Mouse (Mus musculus) ES-Bruce4 (cell line): ENCODE results near the gene Cisd2. TPM values are rescaled to one million over a fixed set of nuclear protein-coding genes. Genes with fewer than 3 reads are reported as not detected.

Source experiments
- H3K27ac ChIP-seq: 2 replicates; pipeline ENCODE4 v1.5.1; 2012; ENCODE audit warnings: low read length, inconsistent platforms; ENCODE audit not compliant: insufficient read depth
- H3K27me3 ChIP-seq: 2 replicates; pipeline ENCODE4 v1.6.1; 2012; ENCODE audit warnings: mild to moderate bottlenecking, low read length, inconsistent platforms; ENCODE audit not compliant: control insufficient read depth, poor library complexity, insufficient read depth, severe bottlenecking
- H3K36me3 ChIP-seq: 2 replicates; pipeline ENCODE4 v1.6.1; 2012; ENCODE audit warnings: inconsistent platforms, mild to moderate bottlenecking, low read length, moderate library complexity; ENCODE audit not compliant: control insufficient read depth, poor library complexity, insufficient read depth, severe bottlenecking
- H3K4me1 ChIP-seq: one replicate; pipeline ENCODE4 v1.8.1; 2011; ENCODE audit warnings: low read length; ENCODE audit not compliant: control insufficient read depth, insufficient read depth
- H3K4me3 ChIP-seq: 2 replicates; pipeline ENCODE4 v1.5.1; 2011; ENCODE audit warnings: low read depth, mild to moderate bottlenecking, low read length
- H3K9ac ChIP-seq: 2 replicates; pipeline ENCODE4 v1.6.1; 2012; ENCODE audit warnings: low read depth, mild to moderate bottlenecking, inconsistent platforms; ENCODE audit not compliant: poor library complexity, severe bottlenecking
- H3K9me3 ChIP-seq: replicated peaks from 2 replicates; pipeline ENCODE4 v1.6.1; 2012; ENCODE audit warnings: mild to moderate bottlenecking, low read length, inconsistent platforms; ENCODE audit not compliant: control insufficient read depth, poor library complexity, insufficient read depth, severe bottlenecking
- CTCF ChIP-seq: IDR thresholded peaks from one replicate; pipeline ENCODE4 v1.8.1; 2011; ENCODE audit warnings: low read depth, low read length
- EP300 ChIP-seq: IDR thresholded peaks from 2 replicates; pipeline ENCODE4 v1.6.1; 2011; ENCODE audit warnings: low read depth, low read length; ENCODE audit not compliant: insufficient read depth
- POLR2A ChIP-seq: IDR thresholded peaks from one replicate; pipeline ENCODE4 v1.8.1; 2011; ENCODE audit warnings: low read length; ENCODE audit not compliant: insufficient read depth
- polyA plus RNA-seq: library from polyadenylated mRNA; stranded (reverse); fragments of >200 nt; gene quantifications from 2 replicates; pipeline ENCODE4 v1.2.4, GENCODE M21; 2011; ENCODE audit warnings: low read depth; ENCODE audit not compliant: missing spikeins, insufficient read depth, insufficient read length

Cisd2 gene
- polyA plus RNA-seq, 1 experiment: 24.7 TPM

DNA sequence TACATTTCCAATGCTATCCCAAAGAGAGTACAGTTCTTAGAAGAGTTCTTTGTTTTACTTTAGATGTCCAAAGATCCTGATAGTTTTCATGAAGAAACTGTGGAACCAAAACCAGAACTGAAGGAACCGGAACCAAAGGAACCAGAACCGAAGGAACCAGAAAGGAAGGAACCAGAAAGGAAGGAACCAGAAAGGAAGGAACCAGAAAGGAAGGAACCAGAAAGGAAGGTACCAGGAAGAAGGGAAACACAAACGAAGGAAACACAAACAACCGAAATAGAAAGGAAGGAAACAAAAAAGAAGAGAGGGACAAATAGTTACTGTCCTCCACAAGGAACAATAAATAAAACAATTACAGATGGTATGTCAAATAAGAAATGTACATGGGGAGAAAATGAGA lies 66.3 kb downstream of the Cisd2 start:
- Histone ChIP-seq H3K4me3 (no peak overlapping the region), H3K4me1 (no peaks in the 10 kb centered on the region), H3K27me3 (no peaks in the 10 kb centered on the region), H3K36me3 (peaks cover 13% of the 10 kb centered on the region), H3K9ac (no peak overlapping the region), H3K9me3 (no peaks in the 10 kb centered on the region), H3K27ac (no peak overlapping the region)
- TF ChIP-seq POLR2A (no peak), EP300 (no peak), CTCF (no peak)

Other genes starting within 250 kb of the Cisd2 start
- 85.5 and 88.7 TPM in 2 replicates for gene Cenpe, start 211.4 kb downstream of the Cisd2 start, polyA plus RNA-seq
- 3.2 and 3.8 TPM in 2 replicates for gene Bdh2, start 142.7 kb downstream of the Cisd2 start, polyA plus RNA-seq
- 5.1 and 6.3 TPM in 2 replicates for gene Slc9b2, start 116.2 kb downstream of the Cisd2 start, polyA plus RNA-seq
- gene Slc9b1, start 75.9 kb downstream of the Cisd2 start, polyA plus RNA-seq: 18.4 and 20.9 TPM in 2 replicates
- gene Ube2d3, start 14.2 kb upstream of the Cisd2 start, polyA plus RNA-seq: 485 and 516 TPM in 2 replicates
- 114 and 122 TPM in 2 replicates for gene Manba, start 61.7 kb upstream of the Cisd2 start, polyA plus RNA-seq